Mouse (Mus musculus) hematopoietic stem cell, adult 5-6 weeks (primary cell): ENCODE measurements at regions not wholly inside any gene's neighbourhood (a gene's known extent, or its start where the extent isn't known, plus 50 kb on each side); places are given as distances from the start of the nearest gene placed in this dataset.
"Not testable (repeated sequence)": the region's sequence is repeated elsewhere in the genome, so short reads cannot be mapped to it uniquely, and the experiment has no call there.

Source experiments
- ATAC-seq, 2 experiments: fragments of 125-278 bp in 1 of 2; replicated peaks in 1 of 2; 2 replicates each; pipeline ENCODE4 v1.8.0; 2016 to 2017; ENCODE audit warnings: inconsistent platforms in 2 of 2, mild to moderate bottlenecking in 2 of 2, moderate number of reproducible peaks in 2 of 2, low read depth in 1 of 2, moderate TSS enrichment in 1 of 2; ENCODE audit not compliant: low FRiP score in 2 of 2, poor library complexity in 2 of 2, severe bottlenecking in 2 of 2, insufficient read depth in 1 of 2, low TSS enrichment in 1 of 2

GRCm38 (mm10) chr7:39596403-39596802, 78.8 kb downstream of the Zfp619 start:
- ATAC-seq = peak; percentile 75; a peak in 3 of 4 replicates

- ATAC-seq = no peak
Observed at GRCm38 (mm10) chr7:39613767-39614166, 96.2 kb downstream of the Zfp619 start.

- ATAC-seq = peak; percentile 90 to 94
Observed at GRCm38 (mm10) chr7:39615092-39615491, 97.5 kb downstream of the Zfp619 start.

DNA sequence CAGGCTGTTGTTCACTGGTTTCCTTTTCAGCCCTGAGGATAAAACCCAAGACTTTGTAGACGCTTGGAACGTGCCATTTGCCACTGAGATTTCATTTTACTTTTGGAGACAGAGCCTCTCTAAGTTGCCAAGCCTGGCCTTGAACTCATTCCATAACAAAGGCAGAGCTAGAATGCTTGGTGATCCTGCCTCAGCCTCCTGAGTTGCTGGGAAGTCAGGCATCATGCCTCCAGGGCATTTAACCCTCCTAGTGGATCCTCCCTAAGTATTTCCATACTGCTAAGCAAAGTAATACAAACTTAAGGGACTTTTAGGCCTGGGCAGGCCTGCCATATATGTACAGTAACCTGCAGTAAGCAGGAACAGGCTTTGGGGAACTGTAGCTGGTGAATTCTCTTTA, 104.2 kb downstream of the Zfp619 start:
- ATAC-seq = no peak

GRCm38 (mm10) chr7:39632836-39633235, 115.3 kb downstream of the Zfp619 start:
- no peak; a peak in 1 of 4 replicates for ATAC-seq

DNA sequence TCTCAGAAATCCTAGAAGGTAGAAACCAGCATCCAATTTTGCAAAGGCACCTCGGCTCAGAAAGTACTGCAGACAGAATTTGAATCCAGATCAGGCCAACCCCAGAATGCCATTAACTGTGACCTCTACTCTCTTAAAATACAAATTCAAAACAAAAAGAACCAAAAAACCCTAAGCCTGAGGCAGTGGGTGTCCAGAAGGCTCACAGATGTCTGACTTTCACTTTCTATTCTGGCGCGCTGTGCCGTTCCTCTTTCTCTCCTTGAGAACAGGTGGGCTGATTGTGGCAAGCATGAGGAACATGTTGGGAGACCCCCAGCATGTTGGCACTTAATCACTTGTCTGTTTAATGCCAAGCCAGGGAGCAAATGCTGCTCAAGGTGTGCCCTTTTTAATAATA, 124.8 kb downstream of the Zfp619 start:
- peak; percentile 87 to 90 for ATAC-seq

DNA sequence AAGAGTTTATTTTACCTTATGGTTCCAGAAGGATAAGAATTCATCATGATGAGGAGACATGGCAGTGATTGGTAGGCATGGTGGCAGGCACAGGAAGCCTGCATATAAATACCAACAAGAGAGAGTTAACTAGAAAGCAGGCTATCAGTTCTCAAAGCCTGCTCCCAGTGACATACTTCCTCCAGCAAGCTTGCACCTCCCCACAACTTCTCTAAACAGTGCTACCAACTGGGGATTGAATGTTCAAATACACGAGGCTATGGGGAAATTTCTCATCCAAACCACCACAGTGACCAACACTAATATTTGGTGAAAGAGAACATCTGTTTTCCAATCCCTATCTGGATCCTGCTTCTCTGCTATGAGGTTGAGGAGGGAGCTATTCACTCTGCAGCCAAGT, 125.8 kb downstream of the Zfp619 start:
- ATAC-seq = peak; percentile 59 to 65

DNA sequence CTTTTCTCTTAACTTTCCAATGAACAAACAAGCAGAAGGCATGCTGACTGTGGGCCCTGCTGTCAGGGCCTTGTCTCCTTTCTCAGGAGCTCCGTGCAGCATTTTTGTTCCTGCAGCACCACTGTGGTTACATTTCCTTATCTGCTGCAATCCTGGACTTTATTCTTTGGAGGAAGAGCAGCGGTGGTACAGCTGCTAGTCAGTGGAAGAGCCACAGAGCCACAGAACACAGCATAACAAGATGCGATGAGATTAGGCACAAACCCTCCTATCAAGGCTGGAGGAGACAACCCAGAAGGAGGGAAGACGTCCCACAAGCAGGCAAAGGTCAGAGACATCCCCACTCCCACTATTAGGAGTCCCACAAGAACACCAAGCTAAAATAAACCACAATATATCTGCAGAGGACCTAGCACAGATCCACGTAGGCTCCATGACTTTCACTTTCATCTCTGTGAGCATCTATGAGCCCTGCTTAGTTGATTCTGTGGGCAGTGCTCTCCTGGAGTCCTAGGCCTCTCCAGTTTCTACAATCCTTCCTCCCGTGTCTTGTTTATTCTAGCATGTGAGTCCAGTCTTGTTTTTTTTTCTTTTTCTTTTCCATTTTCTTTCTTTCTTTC, 133.0 kb downstream of the Zfp619 start:
- peak in 1 of 2 experiments; percentile 57; a peak in 1 of 4 replicates for ATAC-seq

DNA sequence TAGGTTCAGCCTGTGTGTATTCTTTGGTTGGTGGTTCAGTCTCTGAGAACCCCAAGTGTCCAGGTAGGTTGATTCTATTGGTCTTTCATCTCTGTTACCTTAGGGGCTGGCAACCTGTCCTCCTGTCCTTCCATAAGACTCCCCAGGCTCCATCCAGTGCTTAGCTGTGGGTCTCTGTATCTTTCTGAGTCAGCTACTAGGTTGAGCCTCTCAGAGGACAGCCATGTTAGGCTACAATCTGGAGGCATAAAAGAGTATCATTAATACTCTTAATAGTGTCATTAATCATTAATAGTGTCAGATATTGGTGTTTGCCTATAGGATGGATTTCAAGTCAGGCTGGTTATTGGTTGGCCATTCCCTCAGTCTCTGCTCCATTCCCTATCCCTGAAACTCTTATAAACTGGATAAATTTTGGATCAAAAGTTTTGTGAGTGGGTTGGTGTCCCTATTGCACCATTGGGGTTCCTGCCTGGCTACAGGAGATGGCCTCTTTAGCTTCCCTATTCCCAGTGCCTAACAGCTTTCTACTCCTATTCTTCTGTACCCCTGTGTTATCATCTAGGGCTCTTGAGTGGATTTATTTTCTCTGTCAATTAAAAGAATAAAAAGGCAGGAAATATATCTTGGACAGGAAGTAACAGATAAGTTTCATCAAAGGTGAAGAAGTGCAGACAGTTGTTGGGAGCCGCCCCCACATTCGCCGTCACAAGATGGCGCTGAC, 137.2 kb downstream of the Zfp619 start:
- ATAC-seq = peak; percentile 30 to 40; a peak in 3 of 4 replicates

DNA sequence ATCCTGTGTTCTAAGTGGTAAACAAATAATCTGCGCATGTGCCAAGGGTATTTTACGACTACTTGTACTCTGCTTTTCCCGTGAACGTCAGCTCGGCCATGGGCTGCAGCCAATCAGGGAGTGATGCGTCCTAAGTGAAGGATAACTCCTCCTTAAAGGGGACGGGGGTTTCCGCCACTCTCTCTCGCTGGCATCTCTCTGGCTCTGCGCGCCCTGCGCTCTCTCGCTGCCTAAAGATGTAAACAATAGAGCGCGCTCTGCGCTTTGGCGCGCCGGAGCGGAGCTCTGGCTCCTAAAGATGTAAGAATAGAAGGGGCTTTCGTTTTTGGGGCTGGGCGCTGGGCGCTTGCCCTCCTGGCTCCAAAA, 137.7 kb downstream of the Zfp619 start:
- not testable (repeated sequence) for ATAC-seq

DNA sequence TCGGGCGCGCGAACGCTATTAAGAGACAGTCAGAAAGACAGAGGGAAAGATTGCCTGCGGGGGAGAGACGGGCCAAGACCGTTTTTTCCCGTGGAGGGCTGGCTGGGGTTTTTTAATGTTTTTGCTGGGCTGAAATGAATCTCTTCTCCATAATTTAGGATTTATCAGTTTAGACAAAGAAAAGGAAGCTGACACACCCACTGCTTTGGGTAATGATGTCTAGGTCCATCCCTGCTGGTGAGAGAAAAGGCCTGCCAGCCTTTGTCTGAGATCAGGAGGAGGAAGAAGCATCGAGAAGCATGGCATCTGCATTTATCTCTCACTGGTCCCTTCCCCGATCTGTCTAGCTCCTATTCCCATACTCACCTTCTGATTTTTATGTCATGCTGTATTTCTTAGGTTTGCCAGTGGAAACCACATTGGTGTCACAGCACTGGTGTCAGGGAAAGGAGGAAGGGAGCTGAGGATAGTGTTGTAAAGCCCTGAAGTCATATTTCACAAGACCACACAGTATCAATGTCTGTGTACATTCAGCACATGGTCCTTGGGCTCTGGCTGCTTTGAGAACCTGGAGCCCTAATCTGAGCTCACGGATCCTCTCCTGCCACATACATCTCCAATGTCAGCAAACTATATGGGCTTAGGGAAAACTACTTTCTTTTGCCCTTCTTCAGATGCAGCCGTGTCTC, 138.3 kb downstream of the Zfp619 start:
- ATAC-seq = peak; percentile 27 to 35; a peak in 2 of 4 replicates

- no peak for ATAC-seq
Observed at GRCm38 (mm10) chr7:39659597-39659996, 142.0 kb downstream of the Zfp619 start.

- no peak for ATAC-seq
Observed at GRCm38 (mm10) chr7:39675124-39675846, 157.7 kb downstream of the Zfp619 start.

GRCm38 (mm10) chr7:39675847-39676238, 158.3 kb downstream of the Zfp619 start:
- no peak for ATAC-seq

GRCm38 (mm10) chr7:39680411-39680810, 162.8 kb downstream of the Zfp619 start:
- no peak for ATAC-seq

- ATAC-seq = no peak
Observed at GRCm38 (mm10) chr7:39696589-39696988, 179.0 kb downstream of the Zfp619 start.

DNA sequence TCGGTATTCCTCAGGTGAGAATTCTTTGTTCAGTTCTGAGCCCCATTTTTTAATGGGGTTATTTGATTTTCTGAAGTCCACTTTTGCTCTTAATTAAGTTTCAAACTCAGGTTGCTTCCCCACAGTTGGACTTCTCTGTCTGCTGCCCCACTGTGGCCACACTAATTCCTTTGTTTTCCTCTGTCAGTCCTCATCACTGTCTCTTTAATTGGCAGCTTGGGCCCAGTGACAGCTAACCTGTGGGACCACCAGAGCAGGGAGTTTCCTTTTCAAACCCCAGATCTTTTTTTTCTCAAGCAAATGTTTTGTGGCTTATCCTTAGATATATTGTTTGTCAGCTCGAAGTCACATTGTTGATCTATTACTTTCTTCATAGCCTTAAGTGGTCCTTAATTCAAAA, 183.9 kb downstream of the Zfp619 start:
- no peak for ATAC-seq
